Mouse (Mus musculus): ENCODE data around the gene Atg4b. TPM values are rescaled to one million over a fixed set of nuclear protein-coding genes. Genes with fewer than 3 reads are reported as not detected.

Atg4b gene
- polyA plus RNA-seq (2014; fragmentation: Illumina TruSeq; extraction: RNeasy Lipid Tissue Mini Kit (QIAGEN cat#74804); ENCODE audit: low read depth, low replicate concordance), result 54.8 TPM

GRCm38 (mm10) chr1:93751290-93751689 is at the start of gene Atg4b:
Gene Atg4b, plus strand, starts transcription at chr1:93751500.

DNA sequence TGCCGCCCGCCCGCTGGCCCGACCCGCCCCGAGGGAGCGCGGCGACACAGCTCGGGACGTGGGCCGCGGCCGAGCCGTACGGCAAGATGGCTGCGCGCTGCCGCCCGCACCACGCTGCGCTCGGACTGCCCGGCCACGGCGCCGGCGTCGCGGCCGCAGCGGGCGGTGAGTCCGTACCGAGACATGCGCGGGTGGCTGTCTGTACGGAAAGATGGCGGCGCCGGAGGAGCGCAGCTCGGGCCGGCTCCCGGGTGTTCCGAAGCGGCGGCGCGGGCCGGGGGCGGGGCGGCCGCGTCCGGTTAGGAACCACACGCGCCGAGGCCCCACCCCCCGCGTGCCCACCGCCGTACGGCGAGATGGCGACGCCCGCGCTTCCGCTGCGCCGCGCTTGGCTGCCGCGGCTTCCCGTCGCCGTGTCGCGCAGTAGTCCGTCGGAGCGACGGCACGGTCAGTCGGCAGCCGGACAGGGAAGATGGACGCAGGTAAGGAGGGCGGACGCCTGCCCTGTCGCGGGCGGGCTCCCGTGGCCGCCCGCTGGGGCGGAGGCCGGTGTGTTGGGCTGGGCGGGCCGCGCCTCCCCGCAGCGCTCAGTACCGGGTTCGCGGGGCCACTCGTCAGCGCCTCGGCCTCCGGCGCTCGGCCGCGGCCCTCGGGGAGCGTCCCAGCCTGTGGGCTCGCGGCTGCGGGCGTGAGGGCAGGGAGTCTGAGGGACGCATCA is 3.4 kb downstream of the Atg4b start, which contains the start of gene Thap4:
Thap4 (minus strand) TSS at position 292 of the 718 bp plus-strand sequence.

GRCm38 (mm10) chr1:93801741-93802238 is 50.5 kb downstream of the Atg4b start, which contains the start of gene Dtymk:
Gene Dtymk, minus strand, starts transcription at chr1:93801934.

DNA sequence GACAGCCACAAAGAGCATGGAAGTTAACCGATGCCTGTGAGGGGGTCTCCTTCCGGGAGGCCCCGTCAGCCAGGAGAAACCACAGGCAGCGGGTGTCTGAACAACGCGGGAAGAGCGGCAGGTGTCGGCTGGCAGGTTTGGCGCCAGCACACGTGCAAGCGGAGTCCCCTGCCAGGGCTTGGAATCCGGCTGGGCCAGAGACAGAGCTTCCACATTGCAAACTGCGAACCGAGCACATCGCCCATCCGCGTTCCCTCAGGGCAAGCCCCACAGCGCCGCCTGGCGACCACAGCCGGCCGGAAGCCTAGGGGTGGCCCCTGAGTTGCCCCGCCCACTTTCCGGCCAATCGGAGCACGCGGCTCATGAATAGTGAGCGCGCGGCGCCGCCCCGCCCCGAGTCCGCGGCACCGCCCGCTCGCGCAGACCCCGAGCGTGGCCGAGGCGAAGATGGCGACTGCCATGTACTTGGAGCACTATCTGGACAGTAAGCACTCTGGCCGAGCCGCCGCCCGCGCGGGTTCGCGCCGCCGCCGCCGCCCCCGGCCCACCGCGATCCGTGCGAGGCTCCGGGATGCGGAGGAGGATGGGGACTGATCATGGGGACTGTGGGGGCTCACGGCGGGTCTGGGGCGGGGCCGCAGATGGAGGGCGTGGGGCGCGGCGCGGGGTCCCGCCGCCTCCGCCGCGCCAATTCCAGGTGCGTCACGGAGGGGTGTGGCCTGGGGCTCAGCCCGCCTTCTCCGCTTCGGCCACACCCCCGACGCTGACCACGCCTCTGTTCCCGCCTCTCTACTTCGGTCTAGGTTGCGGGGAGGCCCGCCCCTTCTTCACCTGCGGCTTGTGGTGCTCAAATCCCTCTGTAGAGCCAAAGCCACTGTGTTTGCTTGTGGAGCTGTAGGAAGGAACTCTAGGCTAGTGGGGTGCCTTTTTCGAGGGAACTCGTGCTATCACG is 52.5 kb downstream of the Atg4b start, which contains the start of gene Ing5:
Ing5 (plus strand) TSS at position 410 of the 952 bp plus-strand sequence.

GRCm38 (mm10) chr1:93824609-93825008 is 73.3 kb downstream of the Atg4b start, which contains the start of gene D2hgdh:
Gene D2hgdh, plus strand, starts transcription at chr1:93824909.

Other genes starting within 250 kb of the Atg4b start
- 10.0 TPM for gene Farp2, start 239.4 kb upstream of the Atg4b start, polyA plus RNA-seq (2014; fragmentation: Illumina TruSeq; extraction: RNeasy Lipid Tissue Mini Kit (QIAGEN cat#74804); ENCODE audit: low read depth, low replicate concordance)
- 11.4 TPM for gene Stk25, start 92.8 kb upstream of the Atg4b start, polyA plus RNA-seq (2014; fragmentation: Illumina TruSeq; extraction: RNeasy Lipid Tissue Mini Kit (QIAGEN cat#74804); ENCODE audit: low read depth, low replicate concordance)
- 0.82 TPM for gene Bok, start 65.8 kb upstream of the Atg4b start, polyA plus RNA-seq (2014; fragmentation: Illumina TruSeq; extraction: RNeasy Lipid Tissue Mini Kit (QIAGEN cat#74804); ENCODE audit: low read depth, low replicate concordance)
- 7.8 TPM for gene Thap4, start 3.4 kb downstream of the Atg4b start, polyA plus RNA-seq (2014; fragmentation: Illumina TruSeq; extraction: RNeasy Lipid Tissue Mini Kit (QIAGEN cat#74804); ENCODE audit: low read depth, low replicate concordance)
- gene Dtymk, start 50.4 kb downstream of the Atg4b start, polyA plus RNA-seq (2014; fragmentation: Illumina TruSeq; extraction: RNeasy Lipid Tissue Mini Kit (QIAGEN cat#74804); ENCODE audit: low read depth, low replicate concordance), result 41.7 TPM
- gene Ing5, start 52.5 kb downstream of the Atg4b start, polyA plus RNA-seq (2014; fragmentation: Illumina TruSeq; extraction: RNeasy Lipid Tissue Mini Kit (QIAGEN cat#74804); ENCODE audit: low read depth, low replicate concordance), result 12.3 TPM
- gene D2hgdh, start 73.4 kb downstream of the Atg4b start, polyA plus RNA-seq (2014; fragmentation: Illumina TruSeq; extraction: RNeasy Lipid Tissue Mini Kit (QIAGEN cat#74804); ENCODE audit: low read depth, low replicate concordance), result 36.9 TPM
- gene Gal3st2, start 109.8 kb downstream of the Atg4b start, polyA plus RNA-seq (2014; fragmentation: Illumina TruSeq; extraction: RNeasy Lipid Tissue Mini Kit (QIAGEN cat#74804); ENCODE audit: low read depth, low replicate concordance), result not detected
- gene Gal3st2b, start 166.8 kb downstream of the Atg4b start, polyA plus RNA-seq (2014; fragmentation: Illumina TruSeq; extraction: RNeasy Lipid Tissue Mini Kit (QIAGEN cat#74804); ENCODE audit: low read depth, low replicate concordance), result not detected
- gene Gal3st2c, start 239.0 kb downstream of the Atg4b start, polyA plus RNA-seq (2014; fragmentation: Illumina TruSeq; extraction: RNeasy Lipid Tissue Mini Kit (QIAGEN cat#74804); ENCODE audit: low read depth, low replicate concordance), result not detected